Mouse (Mus musculus) bone marrow macrophage, adult 2 months (primary cell): ENCODE data around the gene Lrfn5. TPM values are rescaled to one million over a fixed set of nuclear protein-coding genes. Genes with fewer than 3 reads are reported as not detected.

Source experiments
- H3K27ac ChIP-seq: 2 replicates; pipeline ENCODE4 v1.5.1; 2012; ENCODE audit warnings: low read depth, low read length; ENCODE audit not compliant: insufficient read depth
- H3K4me1 ChIP-seq: 2 replicates; pipeline ENCODE4 v1.6.1; 2012; ENCODE audit warnings: low read length; ENCODE audit not compliant: control insufficient read depth, insufficient read depth
- H3K4me3 ChIP-seq: 2 replicates; pipeline ENCODE4 v1.5.1; 2012; ENCODE audit warnings: mild to moderate bottlenecking, low read length, moderate library complexity; ENCODE audit not compliant: insufficient read depth
- CTCF ChIP-seq: IDR thresholded peaks from 2 replicates; pipeline ENCODE4 v1.5.1; 2012; ENCODE audit warnings: low read depth, mild to moderate bottlenecking, low read length, moderate library complexity
- POLR2A ChIP-seq: IDR thresholded peaks from 2 replicates; pipeline ENCODE4 v1.6.1; 2012; ENCODE audit warnings: mild to moderate bottlenecking, low read depth, low read length, borderline replicate concordance
- polyA plus RNA-seq: library from polyadenylated mRNA; stranded (reverse); fragments of >200 nt; gene quantifications from 2 replicates; pipeline ENCODE4 v1.2.4, GENCODE M21; 2012; ENCODE audit not compliant: missing spikeins, insufficient read depth, insufficient read length

Gene Lrfn5
- polyA plus RNA-seq, 1 experiment: 0.25 TPM

DNA sequence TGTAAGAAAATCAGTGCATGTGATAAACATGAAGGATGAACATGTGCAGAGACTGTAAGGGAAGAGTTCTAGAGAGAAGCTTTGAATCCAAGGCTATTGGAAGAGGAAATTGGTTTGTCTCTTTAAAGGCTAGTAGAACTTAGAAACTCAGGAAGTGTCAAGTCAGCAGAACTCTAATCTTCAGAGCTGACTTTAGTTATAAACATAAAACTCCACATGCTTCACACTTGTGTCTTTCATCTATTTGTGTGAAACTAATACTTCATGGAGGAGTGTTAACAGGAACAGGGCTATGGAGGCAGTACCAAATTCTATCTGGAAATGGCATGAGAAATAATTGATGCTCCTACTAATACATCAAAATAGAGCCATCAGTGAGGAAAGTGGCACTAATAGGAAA, 101.6 kb downstream of the Lrfn5 start:
- H3K27ac ChIP-seq: no peak overlapping the region
- H3K4me3 ChIP-seq: no peak overlapping the region
- TF ChIP-seq CTCF (no peak), POLR2A (no peak)
- no peaks in the 10 kb centered on the region for H3K4me1 ChIP-seq

DNA sequence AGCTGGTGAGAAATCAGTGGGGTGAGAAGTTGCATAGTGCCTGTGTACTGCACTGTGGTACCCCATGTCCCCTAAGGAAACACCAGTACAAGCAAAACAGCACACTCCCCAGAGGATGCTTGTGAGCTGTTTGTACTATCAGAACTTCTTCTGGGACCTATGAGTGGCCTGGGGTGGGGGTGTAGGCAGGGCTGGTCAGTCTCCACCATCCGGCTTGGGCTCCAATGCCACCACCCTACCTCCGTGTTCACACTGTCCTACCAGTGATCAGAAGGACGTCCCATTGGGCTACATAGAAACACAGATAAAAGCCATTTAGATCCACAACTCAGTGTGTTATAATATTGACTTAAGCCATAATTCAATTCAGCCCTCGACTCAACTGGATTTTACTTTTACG, 131.4 kb downstream of the Lrfn5 start:
- H3K4me3 ChIP-seq: no peak overlapping the region
- TF ChIP-seq CTCF (no peak), POLR2A (no peak)
- H3K27ac ChIP-seq: no peak overlapping the region
- H3K4me1 ChIP-seq: no peaks in the 10 kb centered on the region

DNA sequence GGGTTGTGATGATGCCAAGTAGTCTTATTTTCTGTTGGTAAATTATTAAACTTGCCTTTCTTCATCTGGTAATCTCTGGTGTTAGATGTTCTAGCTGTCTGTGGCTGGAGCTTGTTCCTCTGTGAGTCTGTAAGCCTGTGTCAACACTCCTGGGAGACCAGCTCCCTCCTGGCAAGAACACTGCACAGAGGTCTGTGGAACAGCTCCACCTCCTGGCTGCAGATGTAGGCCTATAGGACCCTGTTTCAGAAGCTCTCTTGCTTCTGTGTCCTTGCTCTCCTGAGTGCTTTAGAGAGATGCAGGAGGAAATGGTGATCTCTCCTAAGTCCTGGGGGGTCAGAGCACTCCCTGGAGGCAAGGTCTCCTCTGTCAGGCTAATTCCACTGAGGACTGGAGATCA, 200.2 kb downstream of the Lrfn5 start:
- no peak for TF ChIP-seq POLR2A
- TF ChIP-seq CTCF: no peak
- no peak overlapping the region for H3K4me3 ChIP-seq

DNA sequence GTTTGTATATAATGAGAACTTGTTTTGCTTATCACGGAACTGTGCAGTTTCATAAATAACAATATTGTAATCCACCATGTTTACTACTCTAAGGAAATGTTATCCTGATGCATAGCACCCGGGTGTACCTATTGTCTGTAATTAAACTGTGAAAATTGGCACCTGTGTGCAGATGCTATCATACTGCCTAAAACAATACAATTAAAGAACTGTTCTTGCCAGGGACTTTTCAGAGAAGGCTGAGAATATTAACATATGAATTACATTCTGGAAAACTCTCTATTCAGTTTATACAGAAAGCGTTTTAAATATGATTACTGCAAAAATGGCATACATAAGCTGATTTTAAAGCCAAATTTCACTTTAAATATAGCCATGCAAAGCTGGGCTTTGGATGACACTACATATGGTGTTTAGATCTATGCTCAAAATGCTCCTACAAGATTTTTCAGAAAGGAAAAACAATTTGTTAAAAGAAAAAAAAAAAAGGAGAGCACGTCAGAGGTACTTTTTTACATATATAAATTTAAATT, 284.2 kb downstream of the Lrfn5 start:
- TF ChIP-seq CTCF (no peak), POLR2A (no peak)
- Histone ChIP-seq H3K4me1 (no peaks in the 10 kb centered on the region), H3K4me3 (no peak overlapping the region), H3K27ac (no peak overlapping the region)

More for the DNA sequence above, 200.2 kb downstream of the Lrfn5 start:
- H3K27ac ChIP-seq: no peak overlapping the region
- H3K4me1 ChIP-seq: no peaks in the 10 kb centered on the region

DNA sequence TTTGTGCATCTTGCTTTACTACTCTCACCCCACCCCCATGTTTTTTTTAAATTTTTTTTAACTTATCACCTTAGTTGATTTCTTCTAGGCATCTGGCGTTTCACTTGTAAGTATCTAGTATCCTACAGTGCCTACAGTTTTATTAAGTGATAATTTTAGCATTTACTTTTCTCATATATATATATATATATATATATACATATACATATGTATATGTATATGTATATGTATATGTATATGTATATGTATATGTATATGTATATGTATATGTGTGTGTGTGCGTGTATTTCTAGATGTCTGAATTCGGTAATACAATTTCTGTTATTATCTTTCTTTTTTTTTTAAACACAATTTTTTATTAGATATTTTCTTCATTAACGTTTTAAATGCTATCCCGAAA, 300.7 kb downstream of the Lrfn5 start:
- no peaks in the 10 kb centered on the region for H3K4me1 ChIP-seq
- no peak overlapping the region for H3K4me3 ChIP-seq
- TF ChIP-seq POLR2A (no peak), CTCF (no peak)
- H3K27ac ChIP-seq: no peak overlapping the region

DNA sequence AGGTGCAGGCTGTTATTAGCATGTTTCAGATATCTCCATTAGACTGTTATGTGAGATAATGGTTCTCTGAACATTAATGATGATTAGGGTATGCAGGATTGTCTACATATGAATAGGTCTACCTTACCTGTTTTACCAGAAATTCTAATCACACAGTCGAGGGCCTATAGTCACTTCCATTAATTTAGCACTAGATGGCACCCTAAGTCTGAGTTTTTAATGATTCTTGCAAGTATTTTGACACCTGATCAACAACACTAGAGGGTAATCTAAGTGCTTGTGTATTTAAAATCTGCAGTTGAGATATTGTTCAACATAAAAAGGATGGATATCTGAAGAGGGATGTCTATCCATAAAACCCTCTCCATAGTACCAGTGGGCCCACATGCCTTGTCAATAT, 303.4 kb downstream of the Lrfn5 start:
- no peaks in the 10 kb centered on the region for H3K4me1 ChIP-seq
- no peak overlapping the region for H3K27ac ChIP-seq
- no peak overlapping the region for H3K4me3 ChIP-seq
- TF ChIP-seq CTCF (no peak), POLR2A (no peak)

DNA sequence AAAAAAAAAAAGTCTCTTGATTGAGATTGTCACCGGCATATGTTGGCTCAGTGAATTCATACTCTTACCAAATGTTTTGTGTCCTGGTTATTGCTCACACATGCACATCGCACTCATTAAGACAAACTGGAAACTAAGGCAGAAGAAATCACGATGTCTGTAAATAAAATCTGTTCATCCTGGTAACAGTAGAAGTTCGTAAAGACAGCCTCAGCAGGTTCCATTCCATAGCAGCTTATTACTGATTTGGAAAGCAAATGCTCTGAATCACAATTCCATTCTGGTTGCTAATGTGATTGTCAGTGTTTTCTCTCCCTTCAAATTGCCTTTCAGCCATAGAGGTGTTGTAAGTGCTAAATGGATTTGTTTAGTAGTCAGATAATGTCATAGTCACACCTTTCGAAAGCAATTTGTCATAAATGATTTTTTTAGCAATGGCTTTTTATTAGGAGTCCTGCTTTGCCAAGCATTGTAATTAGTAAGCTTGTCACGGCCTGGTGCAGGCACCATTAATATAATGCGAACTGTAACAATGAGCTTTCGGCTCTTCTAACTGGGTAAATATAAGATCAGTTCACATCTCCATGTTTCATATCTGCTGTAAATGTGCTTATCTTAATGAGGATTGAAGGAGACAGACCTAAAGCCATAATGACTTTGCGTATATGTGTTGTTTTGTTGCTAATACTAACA, 319.8 kb downstream of the Lrfn5 start:
- TF ChIP-seq CTCF (no peak), POLR2A (no peak)

DNA sequence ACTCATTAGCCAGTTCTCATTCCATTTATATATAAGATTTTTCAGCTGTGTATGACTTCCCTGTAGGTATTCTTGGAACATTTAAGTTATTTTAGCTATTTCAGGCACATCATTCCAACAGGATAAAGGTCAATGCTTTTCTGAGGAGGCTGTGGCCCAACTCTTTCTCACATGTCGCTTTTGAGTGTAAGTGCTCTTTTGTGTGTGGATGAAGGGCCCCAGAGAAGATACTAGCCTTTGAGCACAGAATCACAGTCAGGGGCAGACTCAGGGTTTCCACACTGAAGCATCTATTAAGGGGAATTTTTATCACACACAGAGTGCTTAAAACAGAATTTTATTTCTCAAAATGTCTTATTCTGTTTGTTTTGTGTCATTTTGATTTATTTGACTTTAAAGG, 331.2 kb downstream of the Lrfn5 start:
- no peak for TF ChIP-seq POLR2A
- TF ChIP-seq CTCF: no peak
- no peak overlapping the region for H3K4me3 ChIP-seq

More for the DNA sequence above, 319.8 kb downstream of the Lrfn5 start:
- Histone ChIP-seq H3K27ac (no peak overlapping the region), H3K4me3 (no peak overlapping the region), H3K4me1 (no peaks in the 10 kb centered on the region)

More for the DNA sequence above, 331.2 kb downstream of the Lrfn5 start:
- no peaks in the 10 kb centered on the region for H3K4me1 ChIP-seq
- no peak overlapping the region for H3K27ac ChIP-seq
